Mouse (Mus musculus): ENCODE data around the gene Acan.

Acan gene

GRCm38 (mm10) chr7:79139891-79140591 lies 86.8 kb downstream of the Acan start:
- DNase-seq (ENCODE audit: low spot score in 2 of 2) = no peak

GRCm38 (mm10) chr7:79140897-79141296 lies 87.6 kb downstream of the Acan start:
- DNase-seq (ENCODE audit: low spot score in 2 of 2) = peak; percentile 42 to 78

GRCm38 (mm10) chr7:79147011-79147837 lies 93.9 kb downstream of the Acan start:
- no peak for DNase-seq (ENCODE audit: low spot score in 2 of 2)

- no peak for DNase-seq (ENCODE audit: low spot score in 2 of 2)
Measured at GRCm38 (mm10) chr7:79147931-79148653, 94.8 kb downstream of the Acan start.

GRCm38 (mm10) chr7:79148711-79149266 lies 95.5 kb downstream of the Acan start, which contains the start of gene Mfge8:
Mfge8 (minus strand) TSS chr7:79149060.
- DNase-seq (ENCODE audit: low spot score in 2 of 2) = peak; percentile 54 to 77

GRCm38 (mm10) chr7:79149522-79149921 lies 96.2 kb downstream of the Acan start:
- no peak for DNase-seq (ENCODE audit: low spot score in 2 of 2)

GRCm38 (mm10) chr7:79159406-79159805 lies 106.1 kb downstream of the Acan start:
- DNase-seq (ENCODE audit: low spot score in 2 of 2) = no peak

All from frontal cortex, postnatal 10 days (tissue).